23 mouse cellular contexts compared by ENCODE assay signal in the genomic region with DNA sequence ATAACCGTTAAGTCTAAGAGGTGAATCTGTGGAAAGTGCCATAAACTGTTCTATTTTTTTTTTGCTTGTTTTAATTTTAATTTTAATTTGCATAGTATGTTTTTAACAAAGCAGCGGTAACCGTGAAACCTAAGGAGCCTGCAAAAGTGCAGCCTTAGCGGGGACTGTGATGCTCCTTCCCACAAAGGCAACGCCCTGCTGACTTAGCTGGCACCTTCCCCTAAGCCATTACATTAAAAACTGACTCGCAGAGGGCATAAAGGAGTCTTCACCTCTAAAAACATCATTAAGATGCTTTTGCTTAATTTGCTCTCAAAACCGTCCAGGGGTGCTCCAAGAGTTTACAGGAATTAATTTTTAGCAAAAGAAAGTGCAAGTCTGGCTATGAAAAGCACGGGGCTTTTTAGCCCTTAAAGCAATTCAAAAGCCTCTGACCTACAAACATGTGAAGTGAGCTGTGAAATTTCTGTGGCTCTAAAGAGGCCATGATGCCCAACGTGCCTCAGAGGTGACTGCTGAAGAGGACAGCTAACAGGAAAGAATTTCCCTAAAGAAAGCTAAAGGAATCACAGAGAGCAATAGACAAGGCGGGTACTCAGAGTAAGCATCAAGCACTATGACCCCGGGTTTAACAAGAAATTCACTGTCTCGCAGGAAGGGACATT. TPM values are rescaled to one million over a fixed set of nuclear protein-coding genes. Genes with fewer than 3 reads are reported as not detected.
DNase-seq lines count a peak whose midpoint lies in the region; ATAC-seq and TF ChIP-seq lines count a peak whose summit lies in the region.
"Had no signal": no experiment of that assay in that cellular context is flagged by ENCODE, and none has a peak within 500 bp of the region (broad histone marks: within the 10 kb centered on the region; RNA-seq: fewer than 3 reads in every experiment).

No protein-coding gene starts in this region.

- H3K9ac ChIP-seq in forebrain, embryonic 11.5 days (ENCODE audit: low read length) = no peak overlapping the region
- no peak overlapping the region for H3K9ac ChIP-seq in forebrain, embryonic 15.5 days (replicated peaks)
- H3K9ac ChIP-seq in liver, postnatal 0 days (replicated peaks) = no peak overlapping the region
- H3K9ac ChIP-seq: embryonic facial prominence, embryonic 12.5 days; hindbrain, embryonic 15.5 days; limb, embryonic 13.5 days; liver, embryonic 14.5 days; midbrain, embryonic 15.5 days had no signal

- H3K9me3 ChIP-seq in forebrain, embryonic 11.5 days (ENCODE audit: control insufficient read depth, low read length) = no peaks in the 10 kb centered on the region
- no peaks in the 10 kb centered on the region for H3K9me3 ChIP-seq in forebrain, embryonic 15.5 days
- no peaks in the 10 kb centered on the region for H3K9me3 ChIP-seq in liver, postnatal 0 days (ENCODE audit: low read length)
- H3K9me3 ChIP-seq: embryonic facial prominence, embryonic 12.5 days; heart, embryonic 10.5 days; hindbrain, embryonic 15.5 days; limb, embryonic 13.5 days; midbrain, embryonic 15.5 days had no signal

- no peak for TF ChIP-seq EP300 in liver, postnatal 0 days (IDR thresholded peaks at IDR 0.05; ENCODE audit: low read depth)

- TF ChIP-seq CTCF in liver, postnatal 0 days (IDR thresholded peaks at IDR 0.05; ENCODE audit: low read depth) = no peak

- no peak overlapping the region for H3K27ac ChIP-seq in forebrain, embryonic 11.5 days (ENCODE audit: low read depth, low read length)
- no peak overlapping the region for H3K27ac ChIP-seq in forebrain, embryonic 15.5 days (replicated peaks)
- no peak overlapping the region for H3K27ac ChIP-seq in liver, postnatal 0 days (ENCODE audit: low read depth)
- H3K27ac ChIP-seq: embryonic facial prominence, embryonic 12.5 days; heart, embryonic 10.5 days; hindbrain, embryonic 15.5 days; kidney, postnatal 0 days; limb, embryonic 13.5 days; liver, embryonic 14.5 days; midbrain, embryonic 15.5 days; stomach, postnatal 0 days had no signal

- H3K4me1 ChIP-seq in forebrain, embryonic 11.5 days (replicated peaks; ENCODE audit: control insufficient read depth, insufficient read depth, low read length) = no peaks in the 10 kb centered on the region; the same call in 1 of the 2 replicates
- H3K4me1 ChIP-seq in forebrain, embryonic 15.5 days = no peaks in the 10 kb centered on the region
- no peaks in the 10 kb centered on the region for H3K4me1 ChIP-seq in liver, postnatal 0 days (ENCODE audit: insufficient read depth)
- H3K4me1 ChIP-seq: embryonic facial prominence, embryonic 12.5 days; heart, embryonic 10.5 days; hindbrain, embryonic 15.5 days; limb, embryonic 13.5 days; megakaryocyte, embryonic 14.5 days; midbrain, embryonic 15.5 days had no signal

- peaks cover 2% of the 10 kb centered on the region; the same call in 1 of the 2 replicates for H3K27me3 ChIP-seq in forebrain, embryonic 11.5 days (ENCODE audit: control insufficient read depth, insufficient read depth, low read length)
- H3K27me3 ChIP-seq in forebrain, embryonic 15.5 days = no peaks in the 10 kb centered on the region
- H3K27me3 ChIP-seq in liver, postnatal 0 days (ENCODE audit: insufficient read depth, low read length) = no peaks in the 10 kb centered on the region
- H3K27me3 ChIP-seq: CH12.LX; embryonic facial prominence, embryonic 12.5 days; hindbrain, embryonic 15.5 days; limb, embryonic 13.5 days; megakaryocyte, embryonic 14.5 days; midbrain, embryonic 15.5 days had no signal

- 29% methylated on average over 12 of the region's 12 CpGs for WGBS in forebrain, embryonic 11.5 days
- WGBS in forebrain, embryonic 15.5 days = 16% methylated on average over 12 of the region's 12 CpGs
- WGBS in liver, postnatal 0 days (ENCODE audit: insufficient replicate concordance) = 64% methylated on average over 12 of the region's 12 CpGs

- H3K36me3 ChIP-seq in forebrain, embryonic 11.5 days (ENCODE audit: control insufficient read depth, insufficient read depth, low read length) = no peaks in the 10 kb centered on the region
- H3K36me3 ChIP-seq in forebrain, embryonic 15.5 days = no peaks in the 10 kb centered on the region
- no peaks in the 10 kb centered on the region for H3K36me3 ChIP-seq in liver, postnatal 0 days (replicated peaks; ENCODE audit: insufficient read depth, low read length)
- H3K36me3 ChIP-seq: embryonic facial prominence, embryonic 12.5 days; heart, embryonic 10.5 days; hindbrain, embryonic 15.5 days; limb, embryonic 13.5 days; midbrain, embryonic 15.5 days had no signal

- peak; percentile 44; the same call in 1 of the 2 replicates for ATAC-seq in forebrain, embryonic 11.5 days (replicated peaks; ENCODE audit: low FRiP score)
- ATAC-seq in forebrain, embryonic 15.5 days (replicated peaks) = no peak
- ATAC-seq in liver, postnatal 0 days = no peak
- ATAC-seq: forebrain, embryonic 14.5 days; intestine, postnatal 0 days; midbrain, embryonic 15.5 days had no signal

- no peak overlapping the region for H3K4me2 ChIP-seq in forebrain, embryonic 11.5 days (ENCODE audit: low read depth, low read length, severe bottlenecking)
- no peak overlapping the region for H3K4me2 ChIP-seq in forebrain, embryonic 15.5 days (replicated peaks)
- H3K4me2 ChIP-seq in liver, postnatal 0 days (ENCODE audit: low read depth, low read length) = no peak overlapping the region
- H3K4me2 ChIP-seq: embryonic facial prominence, embryonic 12.5 days; hindbrain, embryonic 15.5 days; limb, embryonic 13.5 days; midbrain, embryonic 15.5 days had no signal

- H3K4me3 ChIP-seq in forebrain, embryonic 11.5 days (ENCODE audit: low read depth, low read length) = no peak overlapping the region
- H3K4me3 ChIP-seq in forebrain, embryonic 15.5 days = no peak overlapping the region
- H3K4me3 ChIP-seq in liver, postnatal 0 days (ENCODE audit: low read depth, low read length) = no peak overlapping the region
- H3K4me3 ChIP-seq: embryonic facial prominence, embryonic 12.5 days; erythroblast, embryonic 14.5 days; heart, embryonic 10.5 days; hindbrain, embryonic 15.5 days; limb, embryonic 13.5 days; megakaryocyte, embryonic 14.5 days; midbrain, embryonic 15.5 days had no signal

- DNase-seq in forebrain, embryonic 11.5 days (ENCODE audit: low spot score) = no peak
- peak; percentile 69 for DNase-seq in Muller cell, postnatal 12 days (ENCODE audit: inconsistent ontology term)
- peak; percentile 48 to 55 for DNase-seq in cerebellum, adult 18-20 months
- DNase-seq in cerebellum, postnatal 25 days = peak; percentile 57 to 68
- DNase-seq in spleen, postnatal 10 days (ENCODE audit: low spot score in 2 of 2) = no peak
- no peak for DNase-seq in liver, postnatal 0 days
- no peak for DNase-seq in lung, adult 18-20 months
- DNase-seq: lung, postnatal 10 days; right cerebral cortex, postnatal 4 days had no signal

RNA-seq across cellular contexts. Expression of a gene that starts 16.8 kb away (rescaled TPM):
- 1.0 and 1.3 TPM in 2 replicates for polyA plus RNA-seq in forebrain, embryonic 11.5 days (2014; fragmentation: Nextera tagmentation; extraction: Ambion mirVana)
- 5.9 and 6.6 TPM in 2 replicates for polyA plus RNA-seq in forebrain, embryonic 15.5 days (2015; fragmentation: Nextera tagmentation; extraction: Ambion mirVana)
- polyA plus RNA-seq in liver, postnatal 0 days (2015; fragmentation: Nextera tagmentation; extraction: Ambion mirVana) = not detected in 2 replicates
- polyA plus RNA-seq: erythroblast, embryonic 14.5 days; liver, embryonic 14.5 days had no signal

Comparison
In these comparisons a context has a peak if more than half of its experiments do, and no peak if none do; other contexts are left out.
1. DNase-seq: peak in Muller cell, postnatal 12 days (single experiment), cerebellum, adult 18-20 months (2 of 2) and cerebellum, postnatal 25 days (2 of 2); none in forebrain, embryonic 11.5 days (single experiment), spleen, postnatal 10 days (0 of 2), liver, postnatal 0 days (single experiment) and lung, adult 18-20 months (0 of 2).